Mouse (Mus musculus) liver, embryonic 11.5 days (tissue): ENCODE measurements at regions not wholly inside any gene's neighbourhood (a gene's known extent, or its start where the extent isn't known, plus 50 kb on each side); places are given as distances from the start of the nearest gene placed in this dataset.

ENCODE experiments used
- ATAC-seq: fragments of 200-750 bp; cut with Nextera tagmentation; replicated peaks from 2 replicates; pipeline ENCODE4 v1.8.0; 2017; ENCODE audit warnings: moderate number of reproducible peaks, mild to moderate bottlenecking, moderate TSS enrichment, moderate library complexity; ENCODE audit not compliant: low FRiP score
- DNase-seq: peaks from one replicate; pipeline ENCODE4 v3.0.0-alpha.2; 2017; ENCODE audit warnings: low spot score
- H3K27ac ChIP-seq: fragments of 300-500 bp; sonication (generic); 2 replicates; pipeline ENCODE4 v1.5.1; 2014; ENCODE audit warnings: mild to moderate bottlenecking, low read depth, low read length, control low read depth
- H3K27me3 ChIP-seq: fragments of 300-500 bp; sonication (generic); replicated peaks from 2 replicates; pipeline ENCODE4 v1.6.1; 2014; ENCODE audit warnings: low read length, mixed read lengths; ENCODE audit not compliant: control insufficient read depth, insufficient read depth
- H3K36me3 ChIP-seq: fragments of 300-500 bp; sonication (generic); 2 replicates; pipeline ENCODE4 v1.6.1; 2014; ENCODE audit warnings: mild to moderate bottlenecking, low read length, moderate library complexity, mixed read lengths; ENCODE audit not compliant: control insufficient read depth, insufficient read depth
- H3K4me1 ChIP-seq: fragments of 300-500 bp; sonication (generic); replicated peaks from 2 replicates; pipeline ENCODE4 v1.6.1; 2014; ENCODE audit warnings: low read length, mixed read lengths; ENCODE audit not compliant: control insufficient read depth, insufficient read depth
- H3K4me2 ChIP-seq: fragments of 300-500 bp; sonication (generic); 2 replicates; pipeline ENCODE4 v1.6.1; 2014; ENCODE audit warnings: mild to moderate bottlenecking, control low read depth, moderate library complexity
- H3K4me3 ChIP-seq: fragments of 300-500 bp; sonication (generic); 2 replicates; pipeline ENCODE4 v1.5.1; 2014; ENCODE audit warnings: low read depth, low read length, control low read depth
- H3K9ac ChIP-seq: fragments of 300-500 bp; sonication (generic); 2 replicates; pipeline ENCODE4 v1.6.1; 2014; ENCODE audit warnings: low read depth, low read length, control low read depth
- H3K9me3 ChIP-seq: fragments of 300-500 bp; sonication (generic); 2 replicates; pipeline ENCODE4 v1.6.1; 2016; ENCODE audit warnings: low read length, inconsistent platforms, mixed read lengths; ENCODE audit not compliant: control insufficient read depth
- WGBS: fragments of 180-500 bp; shearing (Covaris S2); extraction: QIAGEN DNeasy Blood & Tissue Kit; methylation state at CpG from one replicate; pipeline ENCODE4 v1.1.7; 2014; 5-methylcytosine and 5-hydroxymethylcytosine counted together

GRCm38 (mm10) chr1:76120840-76121239 is 574.8 kb downstream of the Slc4a3 start:
- H3K27ac ChIP-seq: no peak overlapping the region
- H3K27me3 ChIP-seq: no peaks in the 10 kb centered on the region
- DNase-seq: no peak
- no peak overlapping the region for H3K4me2 ChIP-seq
- no peak for ATAC-seq
- H3K9me3 ChIP-seq: no peaks in the 10 kb centered on the region
- no peaks in the 10 kb centered on the region for H3K36me3 ChIP-seq
- H3K9ac ChIP-seq: no peak overlapping the region
- no peak overlapping the region for H3K4me3 ChIP-seq
- WGBS: 79% methylated on average over 4 of the region's 4 CpGs
- H3K4me1 ChIP-seq: no peaks in the 10 kb centered on the region

GRCm38 (mm10) chr1:76130353-76130752 is 584.3 kb downstream of the Slc4a3 start:
- Histone ChIP-seq H3K27me3 (no peaks in the 10 kb centered on the region), H3K27ac (no peak overlapping the region), H3K36me3 (no peaks in the 10 kb centered on the region), H3K4me1 (no peaks in the 10 kb centered on the region), H3K4me2 (no peak overlapping the region), H3K9me3 (no peaks in the 10 kb centered on the region), H3K4me3 (no peak overlapping the region), H3K9ac (no peak overlapping the region)
- 46% methylated on average over 4 of the region's 4 CpGs for WGBS
- no peak for DNase-seq
- no peak; the same call in 1 of the 2 replicates for ATAC-seq

DNA sequence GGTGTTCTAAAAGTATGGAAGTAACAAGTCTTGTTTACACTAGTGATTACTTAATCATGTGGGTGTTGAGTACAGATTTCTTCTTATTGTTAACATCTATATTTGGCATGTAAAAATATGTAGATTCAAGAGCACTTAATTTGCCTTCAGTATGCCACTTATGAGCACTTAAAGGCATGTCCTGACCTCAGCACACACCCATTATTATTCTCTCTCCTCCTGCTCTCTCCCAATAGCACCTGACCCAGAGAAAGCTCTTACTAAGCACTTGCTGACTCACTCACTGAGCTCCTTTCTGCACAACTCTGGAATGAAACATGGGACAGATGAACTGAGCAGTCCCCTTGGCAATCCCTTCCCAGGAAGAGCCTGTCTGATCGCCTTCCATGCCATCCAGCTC is 590.7 kb downstream of the Slc4a3 start:
- ATAC-seq (no peak), DNase-seq (no peak)
- Histone ChIP-seq H3K4me1 (no peaks in the 10 kb centered on the region), H3K4me3 (no peak overlapping the region), H3K36me3 (no peaks in the 10 kb centered on the region), H3K27me3 (no peaks in the 10 kb centered on the region), H3K9me3 (no peaks in the 10 kb centered on the region), H3K4me2 (no peak overlapping the region), H3K27ac (no peak overlapping the region), H3K9ac (no peak overlapping the region)
- WGBS: 92% methylated on average over 1 of the region's 1 CpGs

- no peak overlapping the region for H3K4me3 ChIP-seq
- H3K4me1 ChIP-seq: no peaks in the 10 kb centered on the region
- 64% methylated on average over 6 of the region's 6 CpGs for WGBS
- no peak overlapping the region for H3K4me2 ChIP-seq
- H3K27ac ChIP-seq: no peak overlapping the region
- no peaks in the 10 kb centered on the region for H3K36me3 ChIP-seq
- no peaks in the 10 kb centered on the region for H3K27me3 ChIP-seq
- H3K9ac ChIP-seq: no peak overlapping the region
- H3K9me3 ChIP-seq: no peaks in the 10 kb centered on the region
- DNase-seq (no peak), ATAC-seq (no peak)
Measured at GRCm38 (mm10) chr1:76137701-76138100, 591.6 kb downstream of the Slc4a3 start.

DNA sequence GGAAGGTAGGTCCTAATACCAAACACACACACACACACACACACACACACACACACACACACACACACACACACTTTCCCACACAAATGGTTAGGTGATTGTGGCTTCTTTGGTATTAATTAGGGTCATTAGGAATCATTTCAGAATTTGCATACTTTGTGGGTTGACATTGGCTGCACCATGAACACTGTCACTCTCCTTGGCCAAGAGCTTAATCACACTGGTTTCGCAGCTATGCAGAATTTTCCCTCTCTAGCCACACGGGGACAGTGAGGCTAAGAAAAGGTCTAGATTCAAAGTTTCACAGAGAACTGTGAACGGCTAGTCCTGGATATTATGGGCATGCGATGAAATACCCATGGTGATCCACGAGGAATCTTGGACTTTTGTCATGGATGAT is 597.5 kb downstream of the Slc4a3 start:
- no peak for DNase-seq
- no peak overlapping the region for H3K9ac ChIP-seq
- no peaks in the 10 kb centered on the region for H3K9me3 ChIP-seq
- ATAC-seq: no peak
- H3K4me3 ChIP-seq: no peak overlapping the region
- 71% methylated on average over 5 of the region's 5 CpGs for WGBS
- no peak overlapping the region for H3K27ac ChIP-seq
- H3K4me2 ChIP-seq: no peak overlapping the region
- H3K36me3 ChIP-seq: no peaks in the 10 kb centered on the region
- no peaks in the 10 kb centered on the region for H3K27me3 ChIP-seq
- H3K4me1 ChIP-seq: no peaks in the 10 kb centered on the region

GRCm38 (mm10) chr1:76148963-76149362 is 602.9 kb downstream of the Slc4a3 start:
- H3K4me3 ChIP-seq: no peak overlapping the region
- no peaks in the 10 kb centered on the region for H3K36me3 ChIP-seq
- H3K4me1 ChIP-seq: no peaks in the 10 kb centered on the region
- ATAC-seq (no peak), DNase-seq (no peak)
- H3K4me2 ChIP-seq: no peak overlapping the region
- no peaks in the 10 kb centered on the region for H3K27me3 ChIP-seq
- 67% methylated on average over 2 of the region's 2 CpGs for WGBS
- no peak overlapping the region for H3K9ac ChIP-seq
- no peaks in the 10 kb centered on the region for H3K9me3 ChIP-seq
- H3K27ac ChIP-seq: no peak overlapping the region

DNA sequence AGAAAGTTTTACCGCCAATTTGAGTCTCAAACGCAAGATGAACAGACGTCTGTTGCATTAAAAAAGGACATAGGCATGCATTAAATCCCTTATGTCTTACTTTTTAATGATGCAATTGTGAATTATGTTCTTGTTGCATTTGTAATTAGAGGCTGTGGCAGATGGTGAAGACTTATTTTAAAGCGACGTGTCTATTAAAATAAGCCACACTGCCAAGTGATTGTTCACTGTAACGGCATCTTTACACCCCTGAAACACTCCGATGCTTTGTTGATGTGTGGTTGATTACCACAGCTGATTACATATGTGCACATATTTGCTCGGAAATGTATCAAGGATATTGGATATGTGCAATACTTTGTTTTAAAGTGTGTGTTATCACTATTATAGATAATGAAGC is 610.2 kb downstream of the Slc4a3 start:
- Histone ChIP-seq H3K27me3 (no peaks in the 10 kb centered on the region), H3K4me3 (no peak overlapping the region), H3K9me3 (no peaks in the 10 kb centered on the region), H3K4me1 (no peaks in the 10 kb centered on the region), H3K9ac (no peak overlapping the region), H3K27ac (no peak overlapping the region), H3K4me2 (no peak overlapping the region), H3K36me3 (no peaks in the 10 kb centered on the region)
- DNase-seq (no peak), ATAC-seq (no peak)
- WGBS: 70% methylated on average over 8 of the region's 8 CpGs

DNA sequence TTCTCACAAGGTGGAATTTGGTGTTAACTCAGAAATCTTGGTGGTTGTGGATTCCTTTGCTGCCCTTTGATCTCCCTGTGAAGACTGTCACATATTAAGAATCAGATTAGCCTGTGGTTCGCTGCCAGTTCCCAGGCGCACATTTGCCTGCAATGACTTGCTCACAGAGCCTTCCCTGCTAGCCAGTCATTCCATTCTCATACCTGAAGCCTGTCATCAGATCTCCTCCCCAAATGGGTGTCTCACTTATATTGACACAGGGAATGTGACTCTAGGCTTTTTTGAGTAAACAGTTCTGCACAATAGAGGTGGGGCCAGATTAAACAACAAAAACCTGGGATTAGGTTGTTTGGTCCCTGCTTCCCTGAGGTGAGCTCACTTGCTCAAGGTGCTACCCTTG is 621.4 kb downstream of the Slc4a3 start:
- Histone ChIP-seq H3K9me3 (no peaks in the 10 kb centered on the region), H3K4me1 (no peaks in the 10 kb centered on the region), H3K4me2 (no peak overlapping the region), H3K36me3 (no peaks in the 10 kb centered on the region), H3K9ac (no peak overlapping the region), H3K27me3 (no peaks in the 10 kb centered on the region), H3K27ac (no peak overlapping the region), H3K4me3 (no peak overlapping the region)
- DNase-seq (no peak), ATAC-seq (no peak)
- WGBS: 47% methylated on average over 2 of the region's 2 CpGs

- no peak for DNase-seq
- no peak overlapping the region for H3K4me2 ChIP-seq
- no peaks in the 10 kb centered on the region for H3K36me3 ChIP-seq
- H3K27ac ChIP-seq: no peak overlapping the region
- 82% methylated on average over 3 of the region's 3 CpGs for WGBS
- H3K27me3 ChIP-seq: no peaks in the 10 kb centered on the region
- ATAC-seq: no peak
- no peaks in the 10 kb centered on the region for H3K9me3 ChIP-seq
- no peak overlapping the region for H3K4me3 ChIP-seq
- no peaks in the 10 kb centered on the region for H3K4me1 ChIP-seq
- no peak overlapping the region for H3K9ac ChIP-seq
Measured at GRCm38 (mm10) chr1:76181181-76181580, 635.1 kb downstream of the Slc4a3 start.
